Mouse (Mus musculus) MEL (cell line): ENCODE measurements around the gene Adamtsl3. TPM values are rescaled to one million over a fixed set of nuclear protein-coding genes. Genes with fewer than 3 reads are reported as not detected.

Experiments
- DNase-seq: peaks from one replicate; pipeline ENCODE4 v3.0.0; 2011; ENCODE audit warnings: low read depth, low spot score
- H3K27ac ChIP-seq: 2 replicates; pipeline ENCODE4 v1.5.1; 2012; ENCODE audit warnings: low read depth, mild to moderate bottlenecking, control low read depth, low read length, moderate library complexity; ENCODE audit not compliant: control insufficient read depth
- H3K27me3 ChIP-seq, 2 experiments: fragments of 150-350 bp in 1 of 2; sonication (generic) in 1 of 2; 2 replicates each; pipeline ENCODE4 v1.6.1; 2012; ENCODE audit warnings: low read length in 2 of 2, mild to moderate bottlenecking in 2 of 2, improper control_type of control experiment in 1 of 2, moderate library complexity in 1 of 2; ENCODE audit not compliant: insufficient read depth in 2 of 2, control insufficient read depth in 1 of 2
- H3K36me3 ChIP-seq, 2 experiments: 2 replicates each; pipeline ENCODE4 v1.6.1; 2012 to 2014; ENCODE audit warnings: low read length in 2 of 2, improper control_type of control experiment in 1 of 2, inconsistent platforms in 1 of 2, mild to moderate bottlenecking in 1 of 2; ENCODE audit not compliant: insufficient read depth in 2 of 2, control insufficient read depth in 1 of 2
- H3K4me1 ChIP-seq, 2 experiments: fragments of 150-350 bp in 1 of 2; sonication (generic) in 1 of 2; 2 replicates each; pipeline ENCODE4 v1.6.1; 2012; ENCODE audit warnings: low read length in 2 of 2, improper control_type of control experiment in 1 of 2, mild to moderate bottlenecking in 1 of 2; ENCODE audit not compliant: insufficient read depth in 2 of 2, control insufficient read depth in 1 of 2
- H3K4me3 ChIP-seq, 2 experiments: fragments of 150-350 bp in 1 of 2; sonication (generic) in 1 of 2; 2 replicates each; pipeline ENCODE4 v1.5.1; 2012; ENCODE audit warnings: low read depth in 2 of 2, low read length in 2 of 2, mild to moderate bottlenecking in 2 of 2, moderate library complexity in 2 of 2, control low read depth in 1 of 2, improper control_type of control experiment in 1 of 2; ENCODE audit not compliant: control insufficient read depth in 1 of 2, insufficient read depth in 1 of 2
- H3K79me2 ChIP-seq: 2 replicates; pipeline ENCODE4 v1.6.1; 2012; ENCODE audit warnings: mild to moderate bottlenecking, low read length, moderate library complexity; ENCODE audit not compliant: control insufficient read depth, poor library complexity, insufficient read depth
- H3K9ac ChIP-seq: 2 replicates; pipeline ENCODE4 v1.6.1; 2012; ENCODE audit warnings: low read depth, mild to moderate bottlenecking, control low read depth, low read length, moderate library complexity; ENCODE audit not compliant: control insufficient read depth, poor library complexity, severe bottlenecking
- H3K9me3 ChIP-seq: fragments of 150-350 bp; sonication (generic); replicated peaks from 2 replicates; pipeline ENCODE4 v1.6.1; 2012; ENCODE audit warnings: mild to moderate bottlenecking, low read length, improper control_type of control experiment, moderate library complexity; ENCODE audit not compliant: insufficient read depth
- BHLHE40 ChIP-seq: IDR thresholded peaks from 2 replicates; pipeline ENCODE4 v1.6.1; 2012; ENCODE audit warnings: low read depth, mild to moderate bottlenecking, inconsistent platforms, low read length, improper control_type of control experiment, borderline replicate concordance
- ELF1 ChIP-seq: IDR thresholded peaks from 2 replicates; pipeline ENCODE4 v1.6.1; 2014; ENCODE audit warnings: low read depth, mild to moderate bottlenecking, inconsistent platforms, low read length, improper control_type of control experiment, moderate library complexity
- KAT2A ChIP-seq: conservative IDR thresholded peaks from 2 replicates; pipeline ENCODE4 v1.6.1; 2012; ENCODE audit warnings: low read depth, low read length, improper control_type of control experiment, inconsistent platforms
- MAX ChIP-seq: IDR thresholded peaks from 2 replicates; pipeline ENCODE4 v1.6.1; 2011; ENCODE audit warnings: low read length, improper control_type of control experiment
- MAZ ChIP-seq: IDR thresholded peaks from 2 replicates; pipeline ENCODE4 v1.6.1; 2012; ENCODE audit warnings: low read depth, mild to moderate bottlenecking, inconsistent platforms, low read length, improper control_type of control experiment
- MYB ChIP-seq: IDR thresholded peaks from 2 replicates; pipeline ENCODE4 v1.6.1; 2011; ENCODE audit warnings: mild to moderate bottlenecking, low read depth, low read length, improper control_type of control experiment
- NRF1 ChIP-seq: IDR thresholded peaks from 2 replicates; pipeline ENCODE4 v1.6.1; 2014; ENCODE audit warnings: low read depth, mild to moderate bottlenecking, inconsistent platforms, low read length, improper control_type of control experiment, moderate library complexity; ENCODE audit not compliant: poor library complexity, insufficient read depth, severe bottlenecking
- RCOR1 ChIP-seq: IDR thresholded peaks from 2 replicates; pipeline ENCODE4 v1.6.1; 2012; ENCODE audit warnings: low read depth, mild to moderate bottlenecking, inconsistent platforms, low read length, improper control_type of control experiment
- SIN3A ChIP-seq: IDR thresholded peaks from 2 replicates; pipeline ENCODE4 v1.6.1; 2012; ENCODE audit warnings: low read length, improper control_type of control experiment, inconsistent platforms
- TBP ChIP-seq: IDR thresholded peaks from 2 replicates; pipeline ENCODE4 v1.8.0; 2011; ENCODE audit warnings: low read depth, low read length, improper control_type of control experiment
- ZKSCAN1 ChIP-seq: IDR thresholded peaks from 2 replicates; pipeline ENCODE4 v1.6.1; 2012; ENCODE audit warnings: low read depth, mild to moderate bottlenecking, inconsistent platforms, low read length, improper control_type of control experiment, moderate library complexity
- polyA plus RNA-seq, 2 experiments: library from polyadenylated mRNA; stranded (reverse) in 1 of 2; unstranded in 1 of 2; fragments of >175 nt in 1 of 2; fragments of >200 nt in 1 of 2; gene quantifications; 2 replicates each; pipeline versions ENCODE4 v1.2.1 to v1.2.4; 2012; ENCODE audit warnings: low replicate concordance in 2 of 2, low read depth in 1 of 2; ENCODE audit not compliant: insufficient read length in 2 of 2, insufficient read depth in 1 of 2, missing spikeins in 1 of 2
- total RNA-seq: library from RNA; depleted of rRNA; stranded (reverse); fragments of 300-350 nt; gene quantifications from 2 replicates; pipeline ENCODE4 v1.2.3, GENCODE M21; 2012; rRNA removed

Gene Adamtsl3
- total and polyA plus RNA-seq, 3 experiments: not detected

DNA sequence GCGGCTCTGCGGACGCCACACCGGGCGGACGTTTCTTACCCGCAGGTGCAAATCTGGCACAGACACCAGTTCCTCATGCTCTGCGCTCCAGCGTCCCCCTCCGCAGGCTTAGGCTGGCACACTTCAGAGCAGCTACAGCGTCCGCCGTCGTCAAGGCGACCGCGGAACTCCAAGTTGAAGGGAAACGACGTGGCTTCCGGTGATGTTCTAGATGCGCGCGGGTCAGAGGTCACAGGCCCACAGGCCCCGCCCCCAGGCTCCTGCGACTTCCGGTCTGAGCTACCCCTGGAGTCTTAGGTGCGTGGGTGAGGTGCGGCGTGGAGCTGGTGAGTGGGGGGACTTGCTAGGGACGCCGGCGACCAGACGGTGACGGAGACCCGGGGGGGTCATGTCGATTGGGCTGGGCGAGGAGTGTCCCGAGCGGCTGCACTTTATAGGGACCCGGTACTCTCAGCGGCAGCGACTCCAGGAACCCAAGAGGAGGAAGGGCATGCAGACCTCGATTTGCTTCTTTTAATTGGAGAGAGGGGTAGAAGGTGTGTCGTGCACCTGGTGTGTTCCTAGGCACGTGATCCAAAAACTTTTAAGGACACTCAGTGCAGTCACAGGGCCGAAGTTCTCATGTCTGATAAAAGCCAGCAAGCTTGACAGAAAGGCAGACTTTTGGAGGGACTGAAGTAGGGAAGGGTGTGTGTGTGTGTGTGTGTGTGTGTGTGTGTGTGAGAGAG, 313.0 kb downstream of the Adamtsl3 start, which contains the start of the genes Saxo2 and Efl1 (continued):
- TF ChIP-seq MYB (no peak), NRF1 (0 out of 2 replicates have a peak, but pooled peaks have one; percentile 9), KAT2A (no peak; the same call in 1 of the 2 replicates), RCOR1 (0 out of 2 replicates have a peak, but pooled peaks have one; percentile 20)

DNA sequence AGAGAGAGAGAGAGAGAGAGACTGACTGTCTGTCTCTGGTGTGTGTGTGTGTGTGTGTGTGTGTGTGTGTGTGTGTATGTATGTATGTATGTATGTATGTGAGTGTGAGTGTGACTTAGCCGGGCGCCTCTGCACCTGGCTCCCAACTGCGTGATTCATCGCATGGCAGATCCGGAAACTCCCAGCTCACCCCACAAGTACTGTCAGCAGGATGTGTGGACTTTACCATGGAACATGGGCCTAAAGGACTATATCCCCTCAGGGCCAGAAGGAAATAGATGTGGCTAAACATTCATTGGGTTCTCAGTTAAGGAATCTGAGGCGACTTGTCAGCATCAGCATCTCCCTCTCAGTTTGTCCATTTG, 313.6 kb downstream of the Adamtsl3 start:
- no peak for TF ChIP-seq ELF1
- no peak for TF ChIP-seq MYB
- no peak for TF ChIP-seq NRF1
- no peak for TF ChIP-seq SIN3A
- TF ChIP-seq MAZ: no peak
- TF ChIP-seq TBP: 0 out of 2 replicates have a peak, but pooled peaks have one; percentile 1
- TF ChIP-seq ZKSCAN1: no peak
- no peak for TF ChIP-seq BHLHE40
- TF ChIP-seq MAX: 0 out of 2 replicates have a peak, but pooled peaks have one; percentile 6
- Histone ChIP-seq H3K9ac (peak overlapping the region; percentile 77), H3K79me2 (peaks cover 16% of the 10 kb centered on the region), H3K27ac (no peak overlapping the region), H3K36me3 (peaks cover 0 to 12% of the 10 kb centered on the region in 2 experiments; a peak in 3 of 4 replicates), H3K27me3 (no peaks in the 10 kb centered on the region), H3K9me3 (no peaks in the 10 kb centered on the region), H3K4me1 (no peaks in the 10 kb centered on the region; a peak in 1 of 4 replicates), H3K4me3 (peak overlapping the region; percentile 86 to 94)
- peak; percentile 41 for DNase-seq

Other genes with a start within 250 kb of the Adamtsl3 start
- not detected in 2 replicates for gene Sh3gl3, start 161.9 kb upstream of the Adamtsl3 start, total RNA-seq
- not detected for gene Sh3gl3, start 161.9 kb upstream of the Adamtsl3 start, polyA plus RNA-seq